Mouse (Mus musculus) bone marrow macrophage, adult 2 months (primary cell): Measurements from ENCODE around the gene Zeb2. TPM values are rescaled to one million over a fixed set of nuclear protein-coding genes. Genes with fewer than 3 reads are reported as not detected.

Source experiments
- H3K27ac ChIP-seq: 2 replicates; pipeline ENCODE4 v1.5.1; 2012; ENCODE audit warnings: low read depth, low read length; ENCODE audit not compliant: insufficient read depth
- H3K4me1 ChIP-seq: 2 replicates; pipeline ENCODE4 v1.6.1; 2012; ENCODE audit warnings: low read length; ENCODE audit not compliant: control insufficient read depth, insufficient read depth
- H3K4me3 ChIP-seq: 2 replicates; pipeline ENCODE4 v1.5.1; 2012; ENCODE audit warnings: mild to moderate bottlenecking, low read length, moderate library complexity; ENCODE audit not compliant: insufficient read depth
- CTCF ChIP-seq: IDR thresholded peaks from 2 replicates; pipeline ENCODE4 v1.5.1; 2012; ENCODE audit warnings: low read depth, mild to moderate bottlenecking, low read length, moderate library complexity
- POLR2A ChIP-seq: IDR thresholded peaks from 2 replicates; pipeline ENCODE4 v1.6.1; 2012; ENCODE audit warnings: mild to moderate bottlenecking, low read depth, low read length, borderline replicate concordance
- polyA plus RNA-seq: library from polyadenylated mRNA; stranded (reverse); fragments of >200 nt; gene quantifications from 2 replicates; pipeline ENCODE4 v1.2.4, GENCODE M21; 2012; ENCODE audit not compliant: missing spikeins, insufficient read depth, insufficient read length

The Zeb2 gene
- polyA plus RNA-seq = 368 and 388 TPM in 2 replicates

DNA sequence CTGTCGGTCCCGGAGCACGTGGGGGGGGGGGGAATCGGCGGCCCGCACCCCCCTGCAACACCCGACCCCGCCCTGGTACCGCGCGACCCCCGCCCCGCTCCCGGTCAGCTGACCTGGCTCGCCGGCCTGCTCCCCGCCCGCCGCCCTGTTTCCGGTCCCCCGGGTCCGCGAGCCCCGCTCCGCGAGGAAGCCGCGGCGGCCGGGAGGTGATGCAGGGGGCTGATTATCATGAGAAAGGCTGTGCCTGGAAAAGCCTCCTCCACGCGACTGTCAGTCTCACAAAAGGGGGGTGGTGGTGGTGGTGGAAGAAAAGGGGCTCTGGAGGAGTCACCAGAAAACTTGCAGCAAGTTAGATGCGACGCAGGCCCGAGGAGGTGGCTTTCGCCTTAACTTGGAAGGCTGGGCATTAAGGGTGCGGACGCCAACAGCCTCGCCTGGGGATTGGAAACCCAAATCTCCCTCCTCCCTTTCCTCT, at the start of gene Zeb2:
TSS of gene Zeb2 (minus strand) at position 309 of the 475 bp plus-strand sequence.
- H3K27ac ChIP-seq = peak within 1 kb of the TSS; percentile 100
- peaks cover 11% of the 10 kb centered on the region for H3K4me1 ChIP-seq
- peak within 1 kb of the TSS; percentile 91 for H3K4me3 ChIP-seq
- TF ChIP-seq CTCF (no peak), POLR2A (no peak)

DNA sequence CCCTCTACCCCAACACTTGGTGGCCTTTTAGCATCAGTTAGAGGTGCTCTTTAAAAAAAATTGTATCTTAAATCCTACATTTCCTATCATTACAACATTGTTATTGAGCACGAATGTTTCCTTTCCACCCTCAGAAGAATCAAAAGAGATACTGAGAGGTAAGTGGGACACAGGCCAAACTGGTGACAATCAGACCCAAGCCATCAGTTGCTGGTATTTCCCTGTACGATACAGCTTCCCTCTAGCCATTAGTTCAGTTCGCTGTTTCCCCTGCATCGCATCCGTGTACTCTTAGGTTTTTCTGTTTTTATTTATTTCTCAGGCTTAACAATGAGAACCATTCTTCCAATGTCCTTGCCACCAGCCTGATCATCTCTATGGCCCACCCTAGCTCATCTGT, 41.6 kb upstream of the Zeb2 start:
- TF ChIP-seq POLR2A = no peak
- no peak for TF ChIP-seq CTCF
- Histone ChIP-seq H3K4me1 (no peaks in the 10 kb centered on the region), H3K4me3 (no peak overlapping the region), H3K27ac (no peak overlapping the region)

DNA sequence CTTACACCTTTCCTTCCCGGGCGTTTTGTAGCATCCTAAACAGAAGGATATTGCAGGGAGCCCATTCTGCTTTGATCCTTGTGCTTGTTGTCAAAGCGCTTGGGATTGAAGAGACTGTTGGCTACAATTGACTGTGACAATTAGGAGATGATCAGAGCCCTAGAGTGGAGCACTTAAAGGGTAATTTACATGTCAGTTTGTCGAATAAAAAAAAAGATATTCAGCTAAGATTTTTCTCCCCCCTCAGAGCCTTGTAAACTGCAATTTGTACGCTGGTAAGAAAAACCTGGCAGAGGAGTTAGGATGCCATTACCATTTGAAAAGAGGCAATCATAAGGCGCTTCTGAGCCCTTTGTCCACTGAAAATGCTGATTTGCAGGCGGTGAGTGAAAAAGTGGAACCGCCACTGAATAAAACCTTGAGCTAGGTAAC, 41.2 kb upstream of the Zeb2 start:
- no peak overlapping the region for H3K4me3 ChIP-seq
- no peaks in the 10 kb centered on the region for H3K4me1 ChIP-seq
- TF ChIP-seq CTCF (no peak), POLR2A (no peak)
- H3K27ac ChIP-seq = no peak overlapping the region

DNA sequence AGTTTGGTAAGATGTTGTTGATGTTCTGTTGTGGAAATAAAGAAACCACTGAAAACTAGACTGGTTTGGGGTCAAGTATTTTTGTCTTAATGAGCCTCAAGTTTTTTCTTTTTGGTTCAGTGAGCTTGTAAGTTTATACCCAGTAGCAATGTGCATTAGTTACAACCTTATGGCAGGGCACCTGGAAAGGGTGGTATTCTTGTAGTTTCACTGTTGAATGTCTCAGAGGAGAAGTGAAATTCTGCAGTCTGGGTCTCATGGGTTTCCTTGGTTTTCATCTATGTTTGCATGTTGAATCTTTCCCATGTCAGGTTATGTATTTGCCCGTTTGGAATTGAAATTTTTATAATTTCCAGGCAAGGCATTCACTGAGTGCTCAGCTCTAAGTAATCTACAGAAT, 36.1 kb upstream of the Zeb2 start:
- TF ChIP-seq POLR2A = no peak
- TF ChIP-seq CTCF = no peak
- H3K4me3 ChIP-seq = no peak overlapping the region
- no peaks in the 10 kb centered on the region for H3K4me1 ChIP-seq
- no peak overlapping the region for H3K27ac ChIP-seq

DNA sequence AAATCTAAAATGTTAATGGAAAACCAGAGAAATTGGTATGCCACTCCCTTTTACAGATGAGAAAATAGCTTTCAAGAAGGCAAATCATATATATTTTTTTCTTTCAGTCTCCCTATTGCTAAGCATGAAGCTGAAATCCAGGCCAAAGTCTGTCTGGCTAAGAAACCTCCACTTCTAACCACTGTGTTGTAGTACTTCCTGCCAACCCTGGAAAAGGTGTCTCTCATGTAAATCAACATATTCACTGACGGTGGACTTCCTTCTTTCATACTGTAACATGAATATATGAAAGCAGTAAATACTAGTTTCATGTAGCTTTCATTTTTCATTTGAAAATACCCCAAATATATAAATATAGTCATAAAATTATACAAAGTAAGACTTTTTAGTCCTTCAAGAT, 26.0 kb upstream of the Zeb2 start:
- peaks cover 2% of the 10 kb centered on the region; the same call in 1 of the 2 replicates for H3K4me1 ChIP-seq

DNA sequence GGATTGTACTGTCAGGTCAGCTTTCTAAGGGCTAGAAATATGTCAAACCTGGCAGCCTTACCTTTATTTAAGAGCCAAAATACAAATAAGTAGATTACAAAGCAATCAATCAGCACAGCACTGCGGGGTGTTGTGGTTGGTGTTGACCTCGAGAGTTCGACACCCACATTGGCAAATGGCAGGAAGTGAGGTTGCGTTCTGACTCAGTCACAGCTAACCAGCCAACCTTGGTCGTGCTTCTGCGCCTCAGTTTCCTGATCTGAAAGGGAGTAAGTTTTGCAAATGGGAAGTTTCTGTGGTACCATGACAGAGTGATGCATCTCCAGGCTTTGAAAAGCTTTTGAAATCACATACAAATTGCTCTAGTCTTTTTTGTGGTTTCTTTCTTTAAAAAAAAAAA, 21.7 kb upstream of the Zeb2 start:
- no peak for TF ChIP-seq CTCF
- TF ChIP-seq POLR2A = no peak
- Histone ChIP-seq H3K4me3 (no peak overlapping the region), H3K4me1 (peaks cover 2% of the 10 kb centered on the region; the same call in 1 of the 2 replicates), H3K27ac (no peak overlapping the region)

More for the DNA sequence above, 26.0 kb upstream of the Zeb2 start:
- no peak overlapping the region for H3K4me3 ChIP-seq
- H3K27ac ChIP-seq = no peak overlapping the region
- TF ChIP-seq POLR2A = no peak
- no peak for TF ChIP-seq CTCF

DNA sequence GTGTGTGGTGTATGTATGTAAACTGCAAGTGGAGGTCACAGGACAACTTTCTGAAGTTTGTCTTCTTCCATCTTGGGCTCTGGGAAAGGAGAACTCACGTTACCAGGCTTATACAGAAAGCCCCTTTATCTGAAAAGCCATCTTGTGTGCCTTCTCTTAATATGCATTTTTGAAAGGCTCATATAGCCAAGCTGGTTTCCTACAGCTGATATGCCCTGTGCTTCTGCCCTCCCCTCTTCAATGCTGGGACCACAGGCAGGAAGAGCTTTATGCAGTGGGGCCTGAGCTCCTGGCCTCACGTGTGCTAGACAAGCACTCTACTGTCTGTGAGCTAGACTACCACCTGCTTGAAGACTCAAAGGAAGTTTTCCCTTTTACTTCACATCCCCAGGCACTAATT, 19.6 kb upstream of the Zeb2 start:
- peaks cover 2% of the 10 kb centered on the region; the same call in 1 of the 2 replicates for H3K4me1 ChIP-seq
- TF ChIP-seq POLR2A = no peak
- no peak for TF ChIP-seq CTCF
- no peak overlapping the region for H3K27ac ChIP-seq
- no peak overlapping the region for H3K4me3 ChIP-seq

DNA sequence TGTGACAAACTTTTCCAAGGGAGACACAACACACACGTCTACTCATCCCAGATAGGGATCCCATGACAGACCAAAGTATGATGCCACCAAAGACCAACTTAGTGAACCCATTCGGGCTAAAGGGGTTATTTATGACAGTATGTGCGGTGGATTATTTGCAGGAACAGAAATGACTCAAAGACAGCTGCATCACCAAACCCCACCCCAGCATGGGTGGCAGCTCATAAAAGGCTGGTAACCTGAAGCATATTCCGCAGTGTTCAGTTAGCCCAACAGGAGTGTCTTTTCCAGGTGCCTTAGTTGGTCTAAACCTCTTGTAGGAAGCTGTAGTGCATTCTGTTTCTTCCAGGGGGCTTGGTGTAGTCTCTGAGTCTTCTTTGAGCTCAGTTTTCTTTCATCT, 16.0 kb upstream of the Zeb2 start:
- H3K4me1 ChIP-seq = no peaks in the 10 kb centered on the region
- H3K4me3 ChIP-seq = no peak overlapping the region
- H3K27ac ChIP-seq = no peak overlapping the region
- TF ChIP-seq CTCF (no peak), POLR2A (no peak)

DNA sequence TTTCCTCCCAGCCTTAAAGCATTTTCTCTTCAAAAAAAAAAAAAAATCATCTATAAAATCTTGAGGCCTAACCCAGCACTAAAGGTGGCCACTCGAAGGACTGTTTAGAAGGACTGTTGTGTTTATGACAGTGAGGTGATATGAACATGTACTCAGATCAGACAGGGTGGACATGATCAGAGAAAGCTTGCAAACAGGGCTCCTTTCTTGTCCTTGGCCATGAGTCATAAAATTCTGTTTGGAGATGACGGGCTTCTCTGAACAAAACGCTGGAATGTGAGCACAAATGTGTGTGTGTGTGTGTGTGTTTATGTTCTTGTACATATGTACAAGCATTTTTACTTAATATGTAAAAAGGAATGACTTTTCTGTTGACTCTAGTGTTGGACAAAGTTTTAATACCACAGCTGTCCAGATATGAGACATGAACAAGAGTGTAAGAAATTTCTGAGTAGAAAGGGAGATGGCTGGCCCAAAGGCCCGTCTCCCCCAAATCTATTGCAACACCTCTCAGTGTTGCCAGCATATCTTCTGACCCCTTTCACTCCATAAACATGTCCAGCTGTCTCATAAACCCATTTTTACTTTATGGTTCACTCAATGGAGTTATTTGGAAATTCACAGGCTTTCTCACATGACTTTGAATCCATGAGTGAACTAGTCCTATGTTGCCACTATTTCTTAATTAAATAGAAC, 13.4 kb upstream of the Zeb2 start:
- Histone ChIP-seq H3K4me3 (no peak overlapping the region), H3K27ac (no peak overlapping the region), H3K4me1 (peaks cover 5% of the 10 kb centered on the region)
- TF ChIP-seq CTCF = no peak
- TF ChIP-seq POLR2A = no peak

DNA sequence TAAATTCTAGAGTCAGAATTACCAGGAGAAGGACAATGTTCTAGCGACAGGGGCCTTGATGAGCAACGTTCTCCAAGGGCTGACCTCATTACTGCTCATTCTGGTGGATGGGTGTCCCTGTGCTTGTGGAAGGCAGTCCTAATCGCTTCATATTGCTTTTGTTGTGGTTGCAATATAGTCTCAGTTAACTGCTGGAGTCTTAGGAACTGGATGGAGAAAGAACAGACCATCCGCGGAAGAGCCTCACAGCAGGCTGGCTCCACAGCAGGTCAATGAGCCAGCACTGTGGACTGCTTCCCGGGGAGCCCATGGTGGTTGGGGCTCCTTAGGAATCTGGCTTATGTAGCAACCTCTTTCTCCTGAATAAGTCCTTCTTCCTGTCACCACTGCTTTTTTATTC, 12.4 kb upstream of the Zeb2 start:
- TF ChIP-seq POLR2A = no peak
- no peak overlapping the region for H3K4me3 ChIP-seq
- H3K4me1 ChIP-seq = peaks cover 5% of the 10 kb centered on the region
- no peak overlapping the region for H3K27ac ChIP-seq

DNA sequence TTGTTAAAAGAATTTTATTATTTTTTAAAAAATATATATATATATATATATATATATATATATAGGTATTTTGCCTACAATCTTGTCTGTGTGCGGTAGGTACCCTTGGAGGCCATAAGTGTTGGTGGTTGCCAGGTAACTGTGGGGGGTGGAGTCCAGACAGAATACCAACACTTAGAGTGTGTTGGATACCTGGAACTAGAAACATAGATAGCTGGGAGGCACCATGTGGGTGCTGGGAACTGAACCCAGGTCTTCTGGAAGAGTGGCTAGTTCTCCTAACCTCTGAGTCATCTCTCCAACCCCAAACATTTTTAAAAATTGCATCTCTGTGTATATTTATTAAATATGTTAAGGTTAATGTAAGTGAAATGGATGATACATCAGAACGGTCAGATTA, 11.5 kb upstream of the Zeb2 start:
- TF ChIP-seq POLR2A (no peak), CTCF (no peak)
- H3K4me1 ChIP-seq = peaks cover 5% of the 10 kb centered on the region
- no peak overlapping the region for H3K4me3 ChIP-seq
- H3K27ac ChIP-seq = no peak overlapping the region
